Mouse (Mus musculus) myocyte (in vitro differentiated cells): Measurements from ENCODE around the gene Synpo2. TPM values are rescaled to one million over a fixed set of nuclear protein-coding genes. Genes with fewer than 3 reads are reported as not detected.

ENCODE experiments used
- H3K27me3 ChIP-seq: one replicate; pipeline ENCODE4 v1.6.1; 2011; ENCODE audit not compliant: control insufficient read depth, insufficient read depth, insufficient read length
- H3K36me3 ChIP-seq: one replicate; pipeline ENCODE4 v1.6.1; 2011; ENCODE audit not compliant: control insufficient read depth, insufficient read depth
- H3K4me2 ChIP-seq: one replicate; pipeline ENCODE4 v1.6.1; 2011; ENCODE audit warnings: low read depth, control low read depth
- H3K4me3 ChIP-seq: one replicate; pipeline ENCODE4 v1.5.1; 2011; ENCODE audit warnings: mild to moderate bottlenecking, control low read depth, moderate library complexity
- H3K79me2 ChIP-seq: one replicate; pipeline ENCODE4 v1.6.1; 2011; ENCODE audit not compliant: control insufficient read depth, insufficient read depth
- H3ac ChIP-seq: one replicate; pipeline ENCODE4 v1.6.1; 2011; ENCODE audit not compliant: control insufficient read depth, insufficient read length
- CEBPB ChIP-seq: IDR thresholded peaks from 2 replicates; pipeline ENCODE4 v1.6.1; 2011; ENCODE audit warnings: mild to moderate bottlenecking, moderate library complexity; ENCODE audit not compliant: poor library complexity, insufficient read depth, severe bottlenecking
- E2F4 ChIP-seq: IDR thresholded peaks from one replicate; pipeline ENCODE4 v1.6.1; 2011; ENCODE audit warnings: mild to moderate bottlenecking, control low read depth, moderate library complexity; ENCODE audit not compliant: insufficient read depth
- MAX ChIP-seq: IDR thresholded peaks from one replicate; pipeline ENCODE4 v1.6.1; 2011; ENCODE audit warnings: low read depth, mild to moderate bottlenecking, control low read depth
- MYOD1 ChIP-seq, 3 experiments: IDR thresholded peaks; one replicate each; pipeline ENCODE4 v1.6.1; 2011; ENCODE audit warnings: control low read depth in 2 of 3, low read depth in 2 of 3, mild to moderate bottlenecking in 2 of 3, moderate library complexity in 1 of 3; ENCODE audit not compliant: insufficient read length in 2 of 3, control insufficient read depth in 1 of 3
- MYOG ChIP-seq, 3 experiments: IDR thresholded peaks; one replicate each; pipeline ENCODE4 v1.6.1; 2011; ENCODE audit warnings: control low read depth in 2 of 3, low read depth in 2 of 3, mild to moderate bottlenecking in 2 of 3; ENCODE audit not compliant: insufficient read length in 2 of 3, control insufficient read depth in 1 of 3, insufficient read depth in 1 of 3
- POLR2A ChIP-seq: IDR thresholded peaks from one replicate; pipeline ENCODE4 v1.6.1; 2011; ENCODE audit warnings: low read depth, mild to moderate bottlenecking, control low read depth, moderate library complexity; ENCODE audit not compliant: insufficient read length
- POLR2AphosphoS2 ChIP-seq: IDR thresholded peaks from one replicate; pipeline ENCODE4 v1.6.1; 2011; ENCODE audit warnings: low read depth, control low read depth; ENCODE audit not compliant: insufficient read length
- REST ChIP-seq: IDR thresholded peaks from one replicate; pipeline ENCODE4 v1.6.1; 2011; ENCODE audit warnings: mild to moderate bottlenecking, control low read depth, moderate library complexity; ENCODE audit not compliant: insufficient read depth, insufficient read length
- SRF ChIP-seq: IDR thresholded peaks from one replicate; pipeline ENCODE4 v1.6.1; 2011; ENCODE audit warnings: low read depth; ENCODE audit not compliant: control insufficient read depth, insufficient read length
- TCF12 ChIP-seq: IDR thresholded peaks from one replicate; pipeline ENCODE4 v1.6.1; 2011; ENCODE audit warnings: mild to moderate bottlenecking, control low read depth; ENCODE audit not compliant: poor library complexity, insufficient read depth, severe bottlenecking
- TCF3 ChIP-seq: IDR thresholded peaks from one replicate; pipeline ENCODE4 v1.6.1; 2011; ENCODE audit warnings: low read depth, control low read depth; ENCODE audit not compliant: insufficient read length
- USF1 ChIP-seq: IDR thresholded peaks from one replicate; pipeline ENCODE4 v1.6.1; 2011; ENCODE audit warnings: low read depth, mild to moderate bottlenecking, control low read depth, moderate library complexity
- polyA plus RNA-seq: library from polyadenylated mRNA; unstranded; fragments of >200 nt; fragmentation: generic; extraction: Trizol; gene quantifications from one replicate; pipeline ENCODE4 v1.2.1, GENCODE M21; 2012; ENCODE audit warnings: missing spikeins

Gene Synpo2
- polyA plus RNA-seq, 1 experiment: 24.4 TPM

- H3K27me3 ChIP-seq: no peaks in the 10 kb centered on the region
- H3K36me3 ChIP-seq: no peaks in the 10 kb centered on the region
- H3ac ChIP-seq: no peak overlapping the region
- no peak overlapping the region for H3K4me3 ChIP-seq
- H3K79me2 ChIP-seq: no peaks in the 10 kb centered on the region
- H3K4me2 ChIP-seq: no peak overlapping the region
- no peak for TF ChIP-seq TCF12
- no peak for TF ChIP-seq MAX
- TF ChIP-seq POLR2A: no peak
- no peak for TF ChIP-seq MYOD1 (IDR thresholded peaks at IDR 0.05; ENCODE audit: control insufficient read depth in 1 of 3, insufficient read length in 2 of 3, low read depth in 2 of 3)
- TF ChIP-seq CEBPB: no peak
- TF ChIP-seq SRF: no peak
- no peak for TF ChIP-seq USF1
- TF ChIP-seq E2F4: no peak
- no peak for TF ChIP-seq TCF3
- no peak for TF ChIP-seq POLR2AphosphoS2
- TF ChIP-seq MYOG (IDR thresholded peaks at IDR 0.05; ENCODE audit: control insufficient read depth in 1 of 3, insufficient read depth in 1 of 3, insufficient read length in 2 of 3, low read depth in 2 of 3): no peak
- no peak for TF ChIP-seq REST
Observed at GRCm38 (mm10) chr3:123178420-123178819, 57.5 kb downstream of the Synpo2 start.

GRCm38 (mm10) chr3:123176366-123177334, 59.3 kb downstream of the Synpo2 start:
- TF ChIP-seq TCF3 (no peak), MAX (no peak), MYOG (IDR thresholded peaks at IDR 0.05; ENCODE audit: control insufficient read depth in 1 of 3, insufficient read depth in 1 of 3, insufficient read length in 2 of 3, low read depth in 2 of 3) (no peak), POLR2AphosphoS2 (no peak), MYOD1 (IDR thresholded peaks at IDR 0.05; ENCODE audit: control insufficient read depth in 1 of 3, insufficient read length in 2 of 3, low read depth in 2 of 3) (no peak), USF1 (no peak), E2F4 (no peak), SRF (no peak), CEBPB (no peak), REST (no peak), TCF12 (no peak), POLR2A (no peak)
- no peaks in the 10 kb centered on the region for H3K27me3 ChIP-seq
- H3K4me2 ChIP-seq: no peak overlapping the region
- H3ac ChIP-seq: no peak overlapping the region
- no peaks in the 10 kb centered on the region for H3K36me3 ChIP-seq
- no peak overlapping the region for H3K4me3 ChIP-seq
- H3K79me2 ChIP-seq: no peaks in the 10 kb centered on the region

- H3K4me2 ChIP-seq: no peak overlapping the region
- no peaks in the 10 kb centered on the region for H3K27me3 ChIP-seq
- no peak for TF ChIP-seq CEBPB
- no peak for TF ChIP-seq POLR2AphosphoS2
- TF ChIP-seq SRF: no peak
- TF ChIP-seq MAX: no peak
- no peak for TF ChIP-seq REST
- no peak for TF ChIP-seq MYOD1 (IDR thresholded peaks at IDR 0.05; ENCODE audit: control insufficient read depth in 1 of 3, insufficient read length in 2 of 3, low read depth in 2 of 3)
- no peak for TF ChIP-seq USF1
- no peak for TF ChIP-seq TCF3
- no peak for TF ChIP-seq E2F4
- TF ChIP-seq MYOG (IDR thresholded peaks at IDR 0.05; ENCODE audit: control insufficient read depth in 1 of 3, insufficient read depth in 1 of 3, insufficient read length in 2 of 3, low read depth in 2 of 3): no peak
- no peak for TF ChIP-seq POLR2A
- no peak for TF ChIP-seq TCF12
- no peak overlapping the region for H3K4me3 ChIP-seq
- no peaks in the 10 kb centered on the region for H3K79me2 ChIP-seq
- H3ac ChIP-seq: no peak overlapping the region
- no peaks in the 10 kb centered on the region for H3K36me3 ChIP-seq
Observed at GRCm38 (mm10) chr3:123175142-123175541, 60.8 kb downstream of the Synpo2 start.

- Histone ChIP-seq H3K79me2 (no peaks in the 10 kb centered on the region), H3K4me2 (peak overlapping the region; percentile 5), H3K4me3 (no peak overlapping the region), H3K36me3 (no peaks in the 10 kb centered on the region), H3K27me3 (no peaks in the 10 kb centered on the region), H3ac (no peak overlapping the region)
- TF ChIP-seq MYOG (IDR thresholded peaks at IDR 0.05; ENCODE audit: control insufficient read depth in 1 of 3, insufficient read depth in 1 of 3, insufficient read length in 2 of 3, low read depth in 2 of 3) (no peak), REST (no peak), MAX (no peak), POLR2AphosphoS2 (no peak), TCF3 (no peak), MYOD1 (IDR thresholded peaks at IDR 0.05; ENCODE audit: control insufficient read depth in 1 of 3, insufficient read length in 2 of 3, low read depth in 2 of 3) (no peak), TCF12 (no peak), POLR2A (no peak), CEBPB (no peak), E2F4 (no peak), USF1 (no peak), SRF (no peak)
Observed at GRCm38 (mm10) chr3:123174379-123174697, 61.6 kb downstream of the Synpo2 start.
